Mouse (Mus musculus) urinary bladder, postnatal 10 days (tissue): Measurements from ENCODE around the gene Nob1.
A peak's percentile ranks its signal among the peaks of the same experiment; 100 is the strongest.

ENCODE experiments used
- DNase-seq: peaks from one replicate; pipeline ENCODE4 v3.0.0; 2022; ENCODE audit warnings: low spot score

The Nob1 gene

DNA sequence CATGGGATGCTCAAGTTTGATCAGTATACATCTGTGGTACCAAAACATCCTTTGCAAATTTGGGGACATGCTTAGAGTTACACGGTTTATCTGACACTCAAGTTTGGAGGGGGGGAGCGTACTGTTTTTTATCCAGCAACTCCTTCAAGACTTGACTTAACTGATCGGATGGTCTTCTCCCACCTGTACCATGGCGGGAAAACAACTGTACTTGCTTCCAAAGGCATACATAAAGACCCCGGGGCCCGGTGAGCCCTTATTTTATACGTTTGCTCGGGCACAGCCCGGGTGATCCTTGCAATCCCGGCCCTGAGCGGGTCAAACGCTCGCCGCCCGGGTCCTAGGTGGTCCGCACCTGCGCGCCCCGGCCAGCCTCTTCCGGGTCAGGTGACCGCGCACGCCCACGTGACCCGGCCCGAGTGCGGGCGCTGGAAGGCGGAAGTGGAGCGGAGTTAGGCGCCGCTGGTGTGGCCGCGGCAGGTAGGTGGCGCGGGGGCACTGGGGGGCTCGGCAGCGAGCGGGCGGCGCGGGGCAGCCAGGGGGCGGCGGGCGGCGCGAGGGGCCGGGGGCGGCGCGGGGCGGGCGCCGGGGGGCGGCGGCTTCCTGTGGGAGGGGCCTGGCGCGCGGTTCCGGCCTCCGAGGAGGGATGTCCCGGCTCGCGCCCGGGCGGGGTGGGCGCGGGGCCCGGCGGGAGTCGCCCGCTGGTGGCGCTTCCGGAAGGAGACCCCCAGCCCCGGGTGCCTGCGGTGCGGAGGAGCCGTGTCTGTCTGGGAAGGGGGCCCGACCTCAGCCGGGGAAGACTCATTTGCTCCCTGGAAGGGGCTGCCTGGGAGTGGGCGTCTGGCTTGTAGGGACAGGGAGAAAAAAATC is 11.3 kb upstream of the Nob1 start, which contains the start of gene Wwp2:
Gene Wwp2, plus strand, starts transcription at position 404 of the 870 bp plus-strand sequence.
- peak; percentile 34 for DNase-seq

DNA sequence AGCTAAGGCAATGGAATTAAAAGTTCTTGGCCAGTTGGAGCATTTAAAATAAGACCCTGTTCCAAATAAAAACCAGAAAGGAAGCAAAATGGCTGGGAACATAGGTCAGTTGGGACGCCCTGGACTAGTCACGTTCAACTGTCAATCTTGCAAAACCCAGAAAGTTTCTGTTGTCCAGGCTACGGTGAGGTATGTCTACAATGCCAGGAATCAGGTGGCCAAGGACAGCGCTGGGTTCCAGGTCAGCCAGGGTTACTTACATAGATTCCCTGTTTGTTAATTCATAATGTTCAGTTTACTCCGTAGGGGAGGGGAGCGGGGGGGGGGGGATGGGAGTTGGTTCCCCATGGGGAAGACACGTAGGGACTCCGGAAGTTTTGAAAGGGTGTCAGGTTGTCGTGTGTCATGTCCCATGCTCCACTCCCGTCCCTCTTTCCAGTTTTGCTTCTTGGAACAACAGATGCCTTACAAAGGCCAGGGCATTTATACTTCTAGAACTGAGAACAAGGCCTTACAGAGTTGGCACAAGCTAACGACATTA is 10.6 kb upstream of the Nob1 start:
- DNase-seq: no peak

DNA sequence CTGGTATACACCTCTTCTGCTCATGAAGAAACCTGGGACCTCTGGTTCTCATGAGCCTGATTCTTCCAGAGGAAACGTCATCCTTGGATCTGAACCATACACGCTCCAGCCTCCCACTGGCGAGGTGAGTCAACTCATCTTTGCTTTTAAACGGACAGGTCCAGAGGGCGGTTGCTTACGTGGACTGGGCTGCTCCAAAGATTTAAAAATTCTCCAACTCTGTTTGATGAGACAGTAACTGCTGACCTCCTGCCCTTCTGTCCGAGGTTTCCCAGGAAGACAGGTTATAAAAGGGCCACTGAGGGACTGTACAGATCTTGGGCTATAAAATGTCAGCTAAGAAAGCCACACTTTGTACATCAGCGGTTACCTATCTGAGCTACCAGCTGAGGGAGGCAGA is 6.0 kb upstream of the Nob1 start:
- no peak for DNase-seq

DNA sequence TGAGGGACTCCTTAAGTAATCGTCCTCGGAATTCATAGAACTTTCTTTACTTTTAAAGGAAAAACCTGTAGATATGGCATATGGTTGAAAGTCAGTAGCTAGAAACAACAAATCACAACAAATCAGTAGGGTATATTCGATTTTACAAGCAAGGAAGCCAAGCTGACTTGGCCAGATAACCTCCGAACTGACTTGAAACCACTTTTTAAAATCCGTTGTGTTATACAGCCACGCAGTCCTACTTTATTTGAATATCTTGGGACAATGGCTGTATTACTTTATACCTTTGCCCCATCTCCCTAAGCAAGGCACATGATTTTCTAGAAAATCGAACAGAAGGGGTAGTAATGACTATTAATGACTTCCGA is 363 bp upstream of the Nob1 start:
- no peak for DNase-seq

DNA sequence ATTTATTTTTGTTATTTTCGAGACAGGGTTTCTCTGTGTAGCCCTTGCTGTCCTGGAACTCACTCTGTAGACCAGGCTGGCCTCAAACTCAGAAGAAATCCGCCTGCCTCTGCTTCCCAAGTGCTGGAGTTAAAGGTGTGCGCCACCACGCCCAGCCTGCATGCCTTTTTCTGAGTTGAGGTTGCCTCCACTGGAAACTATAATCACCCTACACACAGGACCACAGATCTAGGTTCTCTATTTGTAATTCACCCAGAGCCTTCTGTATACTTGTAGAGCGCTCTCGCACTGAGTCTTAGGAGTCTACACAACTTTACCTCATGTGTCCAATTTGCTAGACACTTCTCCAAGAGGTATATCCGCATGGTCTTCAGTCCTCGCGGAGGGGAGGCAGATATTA is 675 bp downstream of the Nob1 start:
- DNase-seq: no peak

DNA sequence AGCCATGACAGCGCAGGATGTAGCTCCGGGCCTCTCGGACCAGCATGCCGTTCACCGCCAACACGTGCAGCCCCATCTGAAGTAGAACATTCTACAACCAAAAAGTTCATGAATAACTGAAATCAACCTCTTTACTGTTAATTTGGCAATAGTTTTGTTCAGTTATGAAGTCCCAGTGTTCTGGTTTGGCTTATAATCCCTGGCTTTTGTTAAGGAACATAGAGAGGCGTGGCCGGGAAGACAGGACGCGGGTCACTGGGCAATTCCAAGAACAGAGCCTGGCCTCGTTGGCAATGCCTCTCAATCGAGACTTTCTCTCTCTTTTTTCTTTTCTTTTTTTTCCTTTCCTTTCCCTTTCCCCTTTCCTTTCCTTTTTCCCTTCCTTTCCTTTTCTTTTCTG is 7.8 kb downstream of the Nob1 start:
- no peak for DNase-seq

DNA sequence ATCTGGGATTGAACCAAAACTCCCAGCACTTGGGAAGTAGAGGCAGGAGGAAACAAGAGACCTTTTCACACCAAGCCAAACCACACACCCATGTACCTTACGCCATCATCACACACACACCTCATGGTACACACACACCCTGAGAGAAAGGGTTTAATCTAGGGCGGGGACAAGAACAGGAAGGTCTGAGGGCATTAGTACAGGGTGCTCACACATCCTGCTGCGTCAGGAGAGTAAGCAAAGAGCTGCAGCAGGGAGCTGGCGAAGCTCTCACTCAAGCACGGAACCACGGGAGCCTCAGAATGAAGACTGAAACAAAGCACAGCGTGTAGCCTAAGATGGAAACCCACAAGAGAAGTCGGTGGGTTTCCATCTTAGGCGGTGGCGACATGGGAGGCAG is 11.0 kb downstream of the Nob1 start:
- DNase-seq: no peak

DNA sequence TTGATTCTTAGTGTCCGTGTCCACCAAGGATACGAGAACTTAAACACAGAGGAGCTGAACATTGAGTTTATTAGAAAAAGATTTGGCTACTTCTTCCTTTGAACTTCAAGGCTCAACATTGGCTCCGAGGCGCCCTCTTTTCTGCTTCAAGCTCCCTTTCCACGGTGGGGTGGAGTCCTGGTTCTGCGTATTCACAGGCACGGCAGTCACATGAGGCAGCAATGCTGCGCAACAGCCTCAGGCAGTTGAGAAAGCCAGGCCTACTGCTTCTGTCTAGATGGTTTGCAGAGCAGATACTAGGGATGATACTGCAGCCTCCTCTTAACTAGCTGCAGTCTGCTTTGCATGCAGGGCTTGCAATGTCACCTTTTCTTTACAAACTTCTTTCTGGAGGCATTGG is 12.3 kb downstream of the Nob1 start:
- no peak for DNase-seq

DNA sequence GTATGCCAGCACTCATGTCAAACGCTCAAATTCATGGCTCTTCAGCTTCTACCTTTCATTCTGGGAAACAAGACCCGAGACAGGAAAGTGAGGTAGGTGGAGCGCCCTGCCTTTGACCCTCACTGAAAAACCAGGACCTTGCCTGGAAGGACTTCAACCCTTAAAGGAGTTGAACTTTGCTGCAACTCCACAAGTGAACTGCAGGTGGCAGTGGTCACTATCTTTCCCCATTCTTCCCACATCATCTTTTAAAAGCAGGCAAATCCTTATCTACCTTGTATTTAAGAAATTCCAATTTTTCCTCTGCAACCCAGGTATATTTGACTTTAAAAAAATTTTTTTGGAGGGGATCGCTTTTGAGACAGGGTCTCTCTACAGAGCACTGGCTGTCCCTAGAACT is 13.5 kb downstream of the Nob1 start:
- no peak for DNase-seq

DNA sequence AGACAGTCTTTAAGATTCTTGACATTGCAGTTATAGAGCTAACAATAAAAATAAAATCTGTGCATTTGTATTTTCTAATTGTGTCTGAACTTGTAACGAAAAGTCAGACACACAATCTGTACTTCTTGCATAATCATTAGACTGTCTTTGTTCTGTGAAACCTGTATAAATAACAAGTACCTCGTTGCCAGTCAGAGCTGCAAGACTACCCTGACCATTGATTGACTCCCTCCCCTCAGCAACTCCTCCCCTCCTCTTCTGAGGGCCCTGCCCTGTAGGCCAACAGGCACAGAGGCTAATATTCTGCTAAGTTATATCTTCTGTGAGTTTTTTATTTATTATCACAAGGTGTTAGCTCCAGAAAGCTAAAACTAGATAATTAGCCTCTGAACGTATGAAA is 18.9 kb downstream of the Nob1 start:
- no peak for DNase-seq

DNA sequence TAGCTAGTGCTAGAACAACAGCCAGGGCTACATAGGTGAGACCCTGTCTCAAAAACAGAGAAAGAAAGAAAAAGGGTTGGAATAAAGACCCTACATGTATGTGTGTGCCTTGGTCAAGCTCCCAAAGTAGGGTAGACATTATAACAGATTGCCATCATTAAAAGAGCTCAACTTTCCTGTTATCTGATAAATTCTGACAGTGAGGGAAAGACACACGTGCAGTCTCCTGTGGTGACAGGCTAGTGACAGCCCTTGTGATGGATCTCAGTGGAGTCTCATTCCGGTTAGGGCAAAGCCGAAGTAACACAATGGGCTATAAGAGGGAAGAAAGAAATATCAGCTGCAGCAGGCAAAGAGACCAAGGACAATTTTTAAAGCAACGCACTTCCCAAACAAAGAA is 20.8 kb downstream of the Nob1 start:
- no peak for DNase-seq

DNA sequence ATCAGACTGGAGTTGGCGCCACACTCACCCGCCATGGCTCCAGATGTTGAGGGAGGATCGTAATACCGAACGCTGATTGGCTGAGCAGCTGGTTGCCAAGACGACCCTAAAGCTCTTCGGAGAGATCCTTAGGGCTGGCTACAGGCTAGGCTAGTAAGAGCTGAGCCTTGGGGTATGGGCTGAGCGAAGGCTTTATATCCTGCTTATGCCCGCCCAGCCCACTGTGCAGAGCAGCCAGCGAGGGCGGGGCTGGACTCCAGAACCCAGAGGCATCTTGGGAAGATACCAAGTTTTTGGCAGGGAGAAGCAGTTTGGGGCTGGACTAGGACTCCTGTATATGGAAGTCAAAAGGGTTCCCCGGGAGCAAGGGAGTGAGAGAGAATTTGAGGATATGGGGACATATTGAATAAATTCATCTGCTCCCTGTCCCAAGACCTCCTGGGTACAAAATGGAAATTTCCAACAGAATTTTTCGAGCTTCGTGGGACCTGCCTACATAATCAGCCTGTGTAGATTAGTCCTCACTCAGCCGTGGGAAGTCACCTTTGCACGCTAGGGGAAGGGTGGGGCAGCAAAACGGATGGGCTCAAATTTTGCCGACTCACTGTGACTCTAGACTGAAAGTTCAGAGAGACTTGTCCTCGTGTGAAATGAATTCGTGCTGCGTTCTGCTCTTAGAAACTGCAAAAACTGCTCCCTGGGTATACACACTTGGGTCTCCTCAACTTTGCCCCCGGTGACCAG is 21.6 kb downstream of the Nob1 start, which contains the start of gene Nqo1:
Gene Nqo1, minus strand, starts transcription at position 169 of the 744 bp plus-strand sequence.
- peak; percentile 18 for DNase-seq

DNA sequence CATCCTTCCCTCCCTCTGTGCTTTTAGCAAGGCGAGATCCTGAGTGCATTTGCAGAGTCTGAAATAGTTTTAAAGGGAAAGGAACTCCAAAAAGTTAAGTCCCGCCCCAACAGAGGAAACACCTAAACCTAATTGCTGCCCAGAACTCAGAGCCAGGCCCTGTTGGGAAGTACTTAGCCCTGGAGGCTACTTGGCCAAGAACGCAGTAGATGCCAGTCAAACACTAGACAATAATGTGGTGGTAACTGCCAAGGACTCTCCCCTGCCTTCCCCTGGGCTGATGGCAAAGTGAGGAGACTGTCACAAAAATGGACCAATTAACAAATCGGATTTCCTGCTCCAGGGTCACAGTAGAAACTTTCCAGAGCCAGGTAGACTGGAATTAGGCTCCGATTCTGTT is 23.0 kb downstream of the Nob1 start:
- no peak for DNase-seq

DNA sequence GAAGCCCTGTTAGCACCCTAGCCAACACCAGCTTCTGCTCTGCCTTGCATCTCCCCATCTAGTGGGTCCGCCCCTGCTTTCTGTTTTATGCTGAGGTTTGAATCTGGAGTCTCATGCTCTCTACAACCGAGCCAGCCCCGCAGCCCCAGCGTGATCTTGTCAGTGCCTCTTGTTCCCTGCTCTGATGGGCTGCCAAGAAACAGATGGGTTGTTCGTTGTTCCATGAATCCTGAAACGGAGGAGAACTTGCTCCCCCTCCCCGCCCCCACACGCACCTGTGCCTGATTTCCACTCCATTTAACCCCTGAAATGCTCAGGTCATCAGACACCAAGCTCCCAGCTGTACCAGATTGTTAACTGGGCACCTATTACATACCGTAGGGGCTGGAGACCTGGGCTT is 25.4 kb downstream of the Nob1 start:
- no peak for DNase-seq

DNA sequence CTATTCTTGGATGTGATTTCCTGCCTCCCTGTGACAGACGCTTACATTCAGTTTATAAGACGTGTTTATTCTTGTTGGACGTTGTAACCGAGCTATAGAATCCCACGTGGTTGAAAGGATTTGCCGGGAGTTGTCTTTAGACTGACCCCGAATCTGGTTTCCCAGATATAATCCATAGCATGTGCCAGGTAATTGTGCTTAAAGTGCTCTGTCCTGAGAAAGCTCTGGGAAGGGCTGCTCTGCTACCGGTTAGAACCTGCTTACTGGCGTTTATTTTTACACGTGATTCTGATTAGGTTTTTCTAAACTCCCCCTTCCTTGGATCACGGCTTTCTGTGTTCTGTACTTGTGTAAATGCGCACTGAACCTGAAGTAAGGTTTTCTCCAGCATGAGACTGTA is 27.2 kb downstream of the Nob1 start:
- no peak for DNase-seq

DNA sequence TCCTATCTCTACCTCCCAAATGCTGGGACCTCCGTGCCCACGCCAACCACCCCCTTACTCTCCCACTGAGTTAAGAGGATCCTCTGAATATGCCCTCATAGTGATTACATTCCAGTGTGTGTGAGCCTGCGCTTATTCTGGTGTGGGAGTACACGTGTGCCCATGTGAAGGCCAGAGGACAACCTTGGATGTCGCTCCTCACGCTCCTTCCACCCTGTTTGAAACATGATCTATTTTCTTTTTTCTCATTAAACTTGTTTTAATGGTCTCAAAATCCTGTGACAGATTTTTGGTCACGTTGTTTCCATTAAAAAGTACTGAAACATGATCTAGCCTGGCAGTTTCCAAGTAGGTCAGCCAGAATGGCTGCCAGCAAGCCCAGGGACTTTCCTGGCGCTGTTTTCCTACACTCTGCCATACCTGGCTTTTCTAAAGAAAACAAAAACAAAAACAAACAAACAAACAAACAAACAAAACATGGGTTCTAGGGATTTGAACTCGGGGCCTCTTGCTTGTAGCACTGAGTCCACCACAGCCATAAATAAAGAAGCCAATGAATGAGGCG is 28.7 kb downstream of the Nob1 start:
- DNase-seq: no peak

DNA sequence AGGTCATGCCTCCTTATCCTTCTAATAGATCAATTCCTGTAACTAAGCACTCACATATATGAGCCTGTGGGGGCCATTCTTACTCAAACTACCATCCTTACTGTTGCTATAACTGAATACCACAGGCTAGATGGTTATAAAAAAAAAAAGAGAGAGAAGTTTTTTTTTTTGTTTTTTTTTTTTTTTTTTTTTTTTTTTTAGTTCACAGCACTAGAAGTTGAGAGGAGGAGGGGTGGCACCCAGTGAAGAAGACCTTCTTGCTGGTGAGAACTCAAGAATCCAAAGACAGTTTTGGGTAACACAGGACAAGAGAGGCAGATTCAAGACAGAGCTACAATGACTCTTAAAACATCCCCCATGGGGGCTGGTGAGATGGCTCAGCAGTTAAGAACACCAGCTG is 29.5 kb downstream of the Nob1 start:
- DNase-seq: no peak

DNA sequence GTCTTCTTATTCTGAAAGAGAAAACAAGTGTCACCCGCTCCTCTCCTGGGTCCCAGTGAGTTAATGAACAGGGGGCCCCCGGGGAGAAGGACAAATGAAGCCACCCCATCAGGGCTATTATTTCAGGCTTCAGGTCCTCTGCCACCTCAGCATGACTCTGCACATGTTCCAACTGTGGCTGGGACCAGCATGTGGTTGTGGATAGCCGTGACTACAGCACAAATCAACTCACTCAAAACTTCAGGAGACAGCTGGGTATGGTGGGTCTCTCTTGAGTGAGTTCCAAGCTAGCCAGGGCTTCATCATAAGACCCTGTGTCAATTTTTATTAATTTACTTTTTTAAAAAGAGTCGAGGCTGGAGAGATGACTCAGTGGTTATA is 33.7 kb downstream of the Nob1 start:
- DNase-seq: no peak

DNA sequence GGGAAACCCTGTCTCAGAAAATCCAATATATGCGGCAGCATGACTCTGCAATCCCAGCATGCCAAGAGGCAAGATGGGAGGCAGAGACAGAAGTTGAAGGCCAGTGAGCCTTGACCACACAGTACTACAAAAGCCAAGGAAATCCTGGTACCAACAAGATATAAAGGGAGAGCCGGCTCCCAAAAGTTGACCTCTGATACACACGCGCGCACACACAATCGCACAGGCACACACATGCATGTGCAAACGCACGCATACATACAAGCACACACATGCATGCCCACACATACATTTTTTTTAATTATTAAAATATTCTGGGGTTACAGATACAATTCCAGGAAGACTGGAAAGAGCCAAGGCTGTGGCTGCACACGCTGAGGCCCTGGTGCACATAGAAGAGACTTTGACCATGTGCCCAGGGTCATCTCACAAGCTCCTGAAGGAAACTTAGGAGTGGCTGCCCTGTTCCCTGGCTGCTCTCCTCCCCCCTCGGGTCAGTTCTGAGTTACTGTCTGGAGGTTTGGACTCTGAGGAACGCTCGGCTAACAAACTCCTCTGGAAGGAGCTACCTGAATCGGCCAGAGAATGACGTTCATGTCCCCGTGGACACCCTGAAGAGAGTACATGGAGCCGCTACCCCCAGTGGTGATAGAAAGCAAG is 34.2 kb downstream of the Nob1 start:
- no peak for DNase-seq

DNA sequence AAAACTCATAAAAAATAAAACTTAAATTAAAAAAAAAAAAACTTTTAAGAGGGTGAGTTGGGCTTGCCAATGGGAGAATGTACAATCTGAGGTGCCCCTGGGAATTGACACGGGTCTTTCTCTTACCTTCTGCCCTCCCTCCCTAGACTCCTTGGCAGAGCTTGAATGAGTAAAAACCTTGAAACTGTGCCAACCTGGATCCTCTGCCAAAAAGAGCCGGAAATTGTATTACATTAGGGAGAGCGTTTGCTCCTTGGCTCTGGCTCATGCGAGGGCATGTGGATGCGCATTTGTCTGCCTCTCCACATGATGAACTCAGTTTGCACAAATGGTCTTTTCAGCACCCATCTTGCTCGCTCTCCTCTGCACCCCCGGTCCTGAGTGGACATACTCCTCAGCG is 35.3 kb downstream of the Nob1 start:
- DNase-seq: no peak

DNA sequence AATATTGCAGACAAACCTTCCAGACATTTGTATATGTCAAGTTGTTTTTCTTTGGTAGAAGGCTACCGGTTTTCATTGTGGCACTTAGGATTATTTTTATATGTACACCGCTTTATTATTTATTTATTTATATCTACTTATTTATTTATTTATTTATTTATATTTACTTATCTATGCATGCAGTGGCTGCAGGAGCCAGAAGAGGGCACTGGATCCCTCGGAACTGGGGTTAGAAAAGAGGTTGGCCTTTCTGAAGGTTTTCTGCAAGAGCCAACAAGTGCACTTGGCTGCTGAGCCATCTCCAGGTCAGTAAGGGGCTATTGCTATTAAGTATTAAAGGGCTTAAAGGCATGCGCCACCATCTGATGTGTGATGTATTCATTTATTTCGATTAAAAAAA is 37.0 kb downstream of the Nob1 start:
- no peak for DNase-seq

DNA sequence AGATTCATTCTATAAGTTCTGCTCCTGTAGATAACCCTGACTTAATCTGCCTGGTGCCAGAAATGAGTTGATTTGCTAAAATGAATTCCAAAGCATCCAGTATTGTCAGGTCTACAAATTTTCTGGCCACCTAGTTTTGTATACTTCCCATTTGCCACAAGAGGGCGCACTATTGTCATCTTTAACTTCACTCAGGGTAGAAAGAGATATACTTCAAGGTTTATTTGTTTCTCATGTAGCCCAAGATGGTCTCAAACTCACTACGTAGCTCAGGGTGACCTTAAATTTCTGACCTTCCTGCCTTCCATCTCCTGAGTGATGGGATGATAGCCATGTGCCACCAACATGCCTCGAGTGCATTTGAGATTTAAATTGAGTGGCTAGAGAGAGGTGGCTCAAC is 38.2 kb downstream of the Nob1 start:
- DNase-seq: no peak
